In genomic region chr1:36670256-36670655, GRCm38 (mm10) we compare ENCODE assay signal across 35 mouse cellular contexts. TPM values are rescaled to one million over a fixed set of nuclear protein-coding genes. Genes with fewer than 3 reads are reported as not detected.
A peak's percentile ranks its signal among the peaks of the same experiment; 100 is the strongest.
DNase-seq lines count a peak whose midpoint lies in the region; ATAC-seq and TF ChIP-seq lines count a peak whose summit lies in the region.
"Had no signal": no experiment of that assay in that cellular context is flagged by ENCODE, and none has a peak within 500 bp of the region (broad histone marks: within the 10 kb centered on the region; RNA-seq: fewer than 3 reads in every experiment).

No protein-coding gene starts in this region.

- TF ChIP-seq CTCF in MEL (IDR thresholded peaks at IDR 0.05 in 2 of 3, conservative IDR thresholded peaks at IDR 0.05 in 1 of 3; ENCODE audit: control insufficient read depth in 1 of 3, insufficient read depth in 1 of 3, low read depth in 2 of 3, low read length in 3 of 3, poor library complexity in 1 of 3, severe bottlenecking in 1 of 3), result no peak

- H3K4me1 ChIP-seq in heart, embryonic 12.5 days (replicated peaks), result peaks cover 9% of the 10 kb centered on the region
- peaks cover 6 to 24% of the 10 kb centered on the region in 2 experiments; a peak in 2 of 4 replicates for H3K4me1 ChIP-seq in MEL (ENCODE audit: control insufficient read depth in 1 of 2, insufficient read depth in 2 of 2, low read length in 2 of 2)
- peaks cover 25% of the 10 kb centered on the region for H3K4me1 ChIP-seq in liver, embryonic 15.5 days (replicated peaks)
- H3K4me1 ChIP-seq: forebrain, embryonic 15.5 days had no signal

- no peak for ATAC-seq in heart, embryonic 12.5 days (ENCODE audit: insufficient number of reproducible peaks, low FRiP score)
- peak; percentile 83 for ATAC-seq in liver, embryonic 15.5 days (ENCODE audit: insufficient read depth)
- ATAC-seq: forebrain, embryonic 15.5 days; intestine, embryonic 16.5 days; Patski had no signal

- H3K79me2 ChIP-seq in MEL (ENCODE audit: control insufficient read depth, insufficient read depth, low read length, poor library complexity), result no peaks in the 10 kb centered on the region

- H3K4me3 ChIP-seq in heart, embryonic 12.5 days, result no peak overlapping the region
- no peak overlapping the region for H3K4me3 ChIP-seq in MEL (ENCODE audit: control insufficient read depth in 1 of 2, insufficient read depth in 1 of 2, low read depth in 2 of 2, low read length in 2 of 2)
- no peak overlapping the region for H3K4me3 ChIP-seq in liver, embryonic 15.5 days (replicated peaks)
- H3K4me3 ChIP-seq: embryonic facial prominence, embryonic 12.5 days; forebrain, embryonic 15.5 days; gastrocnemius, adult 2 months; heart, embryonic 15.5 days; hindbrain, embryonic 13.5 days had no signal

- no peak for DNase-seq in heart, postnatal 14 days
- peak; percentile 66 for DNase-seq in MEL (ENCODE audit: low read depth, low spot score)
- DNase-seq in liver, result peak; percentile 64
- DNase-seq in frontal cortex, postnatal 14 days (ENCODE audit: low spot score in 2 of 2), result no peak
- no peak for DNase-seq in embryo, embryonic 10 days (ENCODE audit: low spot score)
- no peak for DNase-seq in lung, postnatal 25 days (ENCODE audit: low spot score)
- DNase-seq: adrenal gland, postnatal 25 days; cerebellum, adult 2 months; cerebellum, postnatal 14 days; embryo, embryonic 11 days; gastrocnemius, adult 2 months; gastrocnemius, postnatal 36 days; heart, adult 18-20 months; heart, postnatal 4 days; kidney, postnatal 36 days; lung, postnatal 4 days; midbrain, embryonic 14.5 days; spleen, adult 18-20 months; thymus, adult 2 months; thymus, postnatal 36 days had no signal

- TF ChIP-seq RAD21 in MEL (IDR thresholded peaks at IDR 0.05; ENCODE audit: low read depth, low read length), result no peak

- H3K36me3 ChIP-seq in heart, embryonic 12.5 days, result no peaks in the 10 kb centered on the region
- peaks cover 0 to 16% of the 10 kb centered on the region in 2 experiments; a peak in 2 of 4 replicates for H3K36me3 ChIP-seq in MEL (ENCODE audit: control insufficient read depth in 1 of 2, insufficient read depth in 2 of 2, low read length in 2 of 2)
- H3K36me3 ChIP-seq in liver, embryonic 15.5 days (replicated peaks), result no peaks in the 10 kb centered on the region
- H3K36me3 ChIP-seq: embryonic facial prominence, embryonic 12.5 days; forebrain, embryonic 15.5 days; G1E; heart, embryonic 15.5 days; hindbrain, embryonic 13.5 days had no signal

- no peaks in the 10 kb centered on the region for H3K27me3 ChIP-seq in heart, embryonic 12.5 days (replicated peaks)
- H3K27me3 ChIP-seq in MEL (ENCODE audit: control insufficient read depth in 1 of 2, insufficient read depth in 2 of 2, low read length in 2 of 2), result peaks cover 2 to 6% of the 10 kb centered on the region in 2 experiments
- no peaks in the 10 kb centered on the region for H3K27me3 ChIP-seq in liver, embryonic 15.5 days
- H3K27me3 ChIP-seq: embryonic facial prominence, embryonic 12.5 days; forebrain, embryonic 15.5 days; heart, embryonic 15.5 days; hindbrain, embryonic 13.5 days; Patski had no signal

- TF ChIP-seq EP300 in MEL (IDR thresholded peaks at IDR 0.05; ENCODE audit: low read depth in 1 of 2, low read length in 2 of 2), result peak in 1 of 2 experiments; percentile 47; a peak in 1 of 4 replicates

- H3K27ac ChIP-seq in heart, embryonic 12.5 days (ENCODE audit: poor library complexity, severe bottlenecking), result 0 out of 2 replicates have a peak overlapping the region, but pooled peaks have one; percentile 29
- H3K27ac ChIP-seq in MEL (ENCODE audit: control insufficient read depth, low read depth, low read length), result no peak overlapping the region
- 0 out of 2 replicates have a peak overlapping the region, but pooled peaks have one; percentile 19 for H3K27ac ChIP-seq in liver, embryonic 15.5 days (replicated peaks)
- H3K27ac ChIP-seq: embryonic facial prominence, embryonic 12.5 days; forebrain, embryonic 15.5 days; gastrocnemius, adult 2 months; heart, embryonic 15.5 days; hindbrain, embryonic 13.5 days had no signal

- intact Hi-C loops in heart, postnatal 14 days (cut with DNase I), result no loop called here

- no peaks in the 10 kb centered on the region for H3K9me3 ChIP-seq in heart, embryonic 12.5 days (replicated peaks)
- H3K9me3 ChIP-seq in MEL (replicated peaks; ENCODE audit: insufficient read depth, low read length), result no peaks in the 10 kb centered on the region
- H3K9me3 ChIP-seq in liver, embryonic 15.5 days (replicated peaks), result no peaks in the 10 kb centered on the region
- H3K9me3 ChIP-seq: embryonic facial prominence, embryonic 12.5 days; forebrain, embryonic 15.5 days; G1E; heart, embryonic 15.5 days; hindbrain, embryonic 13.5 days had no signal

- WGBS in heart, embryonic 12.5 days, result 27% methylated on average over 4 of the region's 4 CpGs
- WGBS in liver, embryonic 15.5 days (ENCODE audit: insufficient replicate concordance), result 21% methylated on average over 4 of the region's 4 CpGs

- H3K9ac ChIP-seq in heart, embryonic 12.5 days, result no peak overlapping the region
- no peak overlapping the region for H3K9ac ChIP-seq in MEL (ENCODE audit: control insufficient read depth, low read depth, low read length, poor library complexity, severe bottlenecking)
- H3K9ac ChIP-seq in liver, embryonic 15.5 days, result no peak overlapping the region
- H3K9ac ChIP-seq: embryonic facial prominence, embryonic 12.5 days; forebrain, embryonic 15.5 days; heart, embryonic 15.5 days; hindbrain, embryonic 13.5 days had no signal

- H3K4me2 ChIP-seq in heart, embryonic 12.5 days, result no peak overlapping the region
- H3K4me2 ChIP-seq in liver, embryonic 15.5 days, result peak overlapping the region; percentile 29; the same call in 1 of the 2 replicates
- H3K4me2 ChIP-seq: embryonic facial prominence, embryonic 12.5 days; forebrain, embryonic 15.5 days; heart, embryonic 15.5 days; hindbrain, embryonic 13.5 days had no signal

- TF ChIP-seq POLR2A in MEL (IDR thresholded peaks at IDR 0.05; ENCODE audit: control insufficient read depth in 1 of 2, insufficient read depth in 1 of 2, low read depth in 1 of 2, low read length in 2 of 2, poor library complexity in 1 of 2), result no peak

TF ChIP-seq in MEL, 35 proteins besides CTCF, POLR2A, EP300 and RAD21:
- TF ChIP-seq GABPA (IDR thresholded peaks at IDR 0.05; ENCODE audit: low read depth, low read length), result no peak
- peak; percentile 25; the same call in 1 of the 2 replicates for TF ChIP-seq GATA1 (IDR thresholded peaks at IDR 0.05; ENCODE audit: low read depth, low read length)
- peak; percentile 52; the same call in 1 of the 2 replicates for TF ChIP-seq TCF12 (IDR thresholded peaks at IDR 0.05; ENCODE audit: low read depth, low read length)
- TF ChIP-seq MAZ (IDR thresholded peaks at IDR 0.05; ENCODE audit: low read depth, low read length), result no peak

RNA-seq across cellular contexts. Expression of gene Fam178b, which starts 12.7 kb away (rescaled TPM):
- polyA plus RNA-seq in heart, embryonic 12.5 days (2016; fragmentation: Nextera tagmentation; extraction: Ambion mirVana), result 2.8 and 3.0 TPM in 2 replicates
- under 1 TPM; 0.67 to 0.73 TPM for total RNA-seq in heart, postnatal 14 days (2021)
- total RNA-seq in MEL (2012; rRNA removed), result 0.19 and 0.33 TPM in 2 replicates
- under 1 TPM in 1 of 2 experiments, not detected in 1; 0.29 TPM for polyA plus RNA-seq in MEL (2012; ENCODE audit: insufficient read depth in 1 of 2, insufficient read length in 2 of 2, low read depth in 1 of 2, low replicate concordance in 2 of 2, missing spikeins in 1 of 2)
- polyA plus RNA-seq in liver, embryonic 15.5 days (2015; fragmentation: Nextera tagmentation; extraction: Ambion mirVana), result 0.10 and 0.15 TPM in 2 replicates
- total RNA-seq: G1E; neutrophil, adult 5-6 weeks had no signal
- polyA plus RNA-seq: forebrain, embryonic 15.5 days; G1E; neural tube, embryonic 11.5 days; Patski had no signal

RNA-seq across cellular contexts. Expression of gene Cox5b, which starts 21.0 kb away (rescaled TPM):
- polyA plus RNA-seq in heart, embryonic 12.5 days (2016; fragmentation: Nextera tagmentation; extraction: Ambion mirVana), result 1,063 and 1,083 TPM in 2 replicates
- total RNA-seq in heart, postnatal 14 days (2021), result 1,000 to 10,000 TPM; 2,156 to 2,164 TPM
- 498 and 541 TPM in 2 replicates for total RNA-seq in MEL (2012; rRNA removed)
- 1,000 to 10,000 TPM in 1 of 2 experiments, not detected in 1; 1,152 TPM for polyA plus RNA-seq in MEL (2012; ENCODE audit: insufficient read depth in 1 of 2, insufficient read length in 2 of 2, low read depth in 1 of 2, low replicate concordance in 2 of 2, missing spikeins in 1 of 2)
- polyA plus RNA-seq in liver, embryonic 15.5 days (2015; fragmentation: Nextera tagmentation; extraction: Ambion mirVana), result 362 and 401 TPM in 2 replicates

RNA-seq across cellular contexts. Expression of gene 4933424G06Rik, which starts 39.7 kb away (rescaled TPM):
- polyA plus RNA-seq in heart, embryonic 12.5 days (2016; fragmentation: Nextera tagmentation; extraction: Ambion mirVana), result not detected in 2 replicates
- total RNA-seq in heart, postnatal 14 days (2021), result not detected
- not detected in 2 replicates for total RNA-seq in MEL (2012; rRNA removed)
- not detected for polyA plus RNA-seq in MEL (2012; ENCODE audit: insufficient read depth in 1 of 2, insufficient read length in 2 of 2, low read depth in 1 of 2, low replicate concordance in 2 of 2, missing spikeins in 1 of 2)
- not detected in 2 replicates for polyA plus RNA-seq in liver, embryonic 15.5 days (2015; fragmentation: Nextera tagmentation; extraction: Ambion mirVana)
- total RNA-seq: adrenal gland, adult 18-20 months; adrenal gland, postnatal 25 days; heart, adult 18-20 months; heart, postnatal 4 days; liver, adult 2 months; neutrophil, adult 5-6 weeks had no signal
- polyA plus RNA-seq: embryonic facial prominence, embryonic 12.5 days; G1E; kidney, embryonic 14.5 days; liver, adult 2 months; lung, embryonic 16.5 days; neural tube, embryonic 11.5 days; thymus, adult 2 months had no signal

RNA-seq across cellular contexts. Expression of gene Actr1b, which starts 44.0 kb away (rescaled TPM):
- 95.0 and 103 TPM in 2 replicates for polyA plus RNA-seq in heart, embryonic 12.5 days (2016; fragmentation: Nextera tagmentation; extraction: Ambion mirVana)
- 100 to 1,000 TPM; 106 TPM for total RNA-seq in heart, postnatal 14 days (2021)
- 71.0 and 86.1 TPM in 2 replicates for total RNA-seq in MEL (2012; rRNA removed)
- 100 to 1,000 TPM in 1 of 2 experiments, not detected in 1; 106 TPM for polyA plus RNA-seq in MEL (2012; ENCODE audit: insufficient read depth in 1 of 2, insufficient read length in 2 of 2, low read depth in 1 of 2, low replicate concordance in 2 of 2, missing spikeins in 1 of 2)
- 27.3 and 30.9 TPM in 2 replicates for polyA plus RNA-seq in liver, embryonic 15.5 days (2015; fragmentation: Nextera tagmentation; extraction: Ambion mirVana)

Comparison
In these comparisons a context has a peak if more than half of its experiments do, and no peak if none do; other contexts are left out.
1. DNase-seq: peak in MEL (single experiment) and liver (single experiment); none in heart, postnatal 14 days (0 of 2), frontal cortex, postnatal 14 days (0 of 2), embryo, embryonic 10 days (single experiment) and lung, postnatal 25 days (single experiment).